Mouse (Mus musculus): Measurements from ENCODE around the gene Gal3st4.

GRCm38 (mm10) chr5:138265712-138266111 lies 6.9 kb downstream of the Gal3st4 start:
- no peak for TF ChIP-seq CTCF (IDR thresholded peaks at IDR 0.05; ENCODE audit: low read depth, low read length)
- no peak for TF ChIP-seq POLR2A (IDR thresholded peaks at IDR 0.05; ENCODE audit: extremely low read depth, insufficient read depth, low read length)

Measured in liver, adult 2 months (tissue).